Mouse (Mus musculus) thymus, adult 2 months (tissue): ENCODE measurements around the gene 4930518I15Rik.

ENCODE experiments used
- CTCF ChIP-seq: fragments of 200-500 bp; IDR thresholded peaks from 2 replicates; pipeline ENCODE4 v1.5.1; 2012; ENCODE audit warnings: mild to moderate bottlenecking, control low read depth, low read length, moderate library complexity, borderline replicate concordance; ENCODE audit not compliant: control insufficient read depth, poor library complexity, insufficient read depth; ENCODE audit errors: extremely low read depth
- POLR2A ChIP-seq: fragments of 200-500 bp; IDR thresholded peaks from 2 replicates; pipeline ENCODE4 v1.6.1; 2012; ENCODE audit warnings: mild to moderate bottlenecking, low read length, control low read depth, moderate library complexity; ENCODE audit not compliant: control insufficient read depth, poor library complexity, insufficient read depth; ENCODE audit errors: extremely low read depth

DNA sequence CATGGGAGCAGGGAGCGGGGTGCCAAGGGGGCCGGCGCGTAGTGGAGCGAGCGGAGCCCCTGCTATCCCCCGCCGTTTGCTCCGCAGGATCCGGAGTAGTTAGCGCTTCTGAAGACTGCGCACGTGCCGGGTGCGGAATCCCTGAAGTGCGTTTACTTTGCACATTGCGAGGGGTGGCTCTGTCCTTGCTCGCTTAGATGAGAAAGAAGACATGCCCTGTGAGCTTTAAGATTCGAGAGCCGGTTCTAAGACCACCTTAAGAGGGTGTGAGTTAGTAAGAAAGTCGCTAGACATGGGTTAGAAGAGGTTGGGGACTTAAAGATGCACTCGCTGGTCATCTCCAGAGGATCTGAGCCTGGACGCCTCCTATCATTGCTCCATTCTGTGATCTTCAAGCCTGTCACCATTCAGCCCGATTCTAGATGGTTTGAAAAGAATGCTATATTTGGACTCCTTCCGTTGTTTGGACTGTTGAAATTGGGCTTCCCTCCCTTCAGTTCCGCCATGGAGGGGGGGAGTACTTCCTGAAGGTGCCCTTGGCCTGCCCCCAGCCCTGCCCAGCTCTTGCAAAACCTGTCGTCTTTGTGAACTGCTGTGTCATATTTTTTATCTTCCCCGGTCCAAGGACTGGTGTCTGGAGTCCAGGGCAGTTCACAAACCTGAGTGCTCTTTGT lies 5.9 kb upstream of the 4930518I15Rik start:
- no peak for TF ChIP-seq CTCF
- no peak for TF ChIP-seq POLR2A
